Mouse (Mus musculus) cerebellum, postnatal 10 days (tissue): ENCODE data around the gene Mrgpra1.
"Not testable (repeated sequence)": the region's sequence is repeated elsewhere in the genome, so short reads cannot be mapped to it uniquely, and the experiment has no call there.

ENCODE experiments used
- DNase-seq, 2 experiments: peaks; one replicate each; pipeline ENCODE4 v3.0.0; 2021; ENCODE audit warnings: mixed read lengths in 2 of 2

Gene Mrgpra1

DNA sequence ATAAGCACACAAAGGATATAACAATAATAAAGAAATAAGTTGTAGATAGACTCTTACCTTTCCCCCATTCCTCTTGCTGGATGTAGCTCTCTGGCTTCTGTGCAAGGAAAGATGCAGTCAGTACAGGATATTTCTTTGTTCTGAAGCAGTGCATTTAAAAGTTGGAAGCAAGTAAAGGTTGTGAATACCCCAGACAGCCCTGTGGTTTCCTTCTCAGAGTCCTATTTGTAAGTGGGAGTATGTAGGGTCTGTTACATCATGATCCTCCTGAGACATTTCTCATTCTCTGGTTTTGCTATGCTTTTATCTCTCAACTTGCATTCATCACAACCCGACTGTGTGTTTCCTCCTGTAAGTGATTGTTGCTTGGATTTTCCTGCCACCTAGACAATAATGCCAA, at the start of gene Mrgpra1:
Mrgpra1 (minus strand) TSS at position 101 of the 400 bp plus-strand sequence.
- no peak for DNase-seq

DNA sequence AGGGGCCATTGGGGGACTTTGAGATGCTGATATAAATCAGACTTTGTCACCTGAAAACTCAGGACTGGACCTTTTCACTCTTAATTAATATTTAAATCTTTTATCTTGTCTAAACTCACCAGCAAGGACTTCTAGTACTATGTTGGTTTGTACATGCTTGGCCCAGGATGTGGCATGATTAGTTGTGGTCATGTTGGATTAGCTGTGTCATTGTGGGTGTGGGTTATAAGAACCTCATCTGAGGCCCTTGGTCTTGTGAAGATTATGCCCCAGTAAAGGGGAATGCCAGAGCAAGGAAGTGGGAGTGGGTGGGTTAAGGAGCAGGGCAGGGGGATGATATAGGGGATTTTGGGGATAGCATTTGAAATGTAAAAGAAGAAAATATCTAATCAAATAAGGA, 47.1 kb upstream of the Mrgpra1 start:
- DNase-seq = no peak

DNA sequence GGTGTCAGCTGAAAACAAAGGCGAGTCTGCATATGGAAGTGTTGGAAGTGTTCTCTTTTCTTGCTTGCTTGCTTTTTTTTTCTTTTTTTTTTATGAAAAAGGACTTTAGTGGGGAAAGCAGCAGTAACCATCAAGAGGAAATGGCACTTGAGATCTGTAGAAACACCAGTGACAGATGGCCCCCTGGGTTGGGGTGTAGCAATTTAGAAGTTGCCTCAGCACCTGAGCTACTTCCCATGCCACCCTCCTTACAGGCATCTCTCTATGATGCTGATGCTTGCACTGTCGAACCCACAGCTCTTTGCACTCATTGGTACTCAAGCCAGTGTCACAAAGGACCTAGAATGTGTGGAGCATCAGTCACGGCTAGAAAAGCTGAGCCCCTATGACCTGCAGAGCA, 5.6 kb downstream of the Mrgpra1 start:
- DNase-seq = no peak

DNA sequence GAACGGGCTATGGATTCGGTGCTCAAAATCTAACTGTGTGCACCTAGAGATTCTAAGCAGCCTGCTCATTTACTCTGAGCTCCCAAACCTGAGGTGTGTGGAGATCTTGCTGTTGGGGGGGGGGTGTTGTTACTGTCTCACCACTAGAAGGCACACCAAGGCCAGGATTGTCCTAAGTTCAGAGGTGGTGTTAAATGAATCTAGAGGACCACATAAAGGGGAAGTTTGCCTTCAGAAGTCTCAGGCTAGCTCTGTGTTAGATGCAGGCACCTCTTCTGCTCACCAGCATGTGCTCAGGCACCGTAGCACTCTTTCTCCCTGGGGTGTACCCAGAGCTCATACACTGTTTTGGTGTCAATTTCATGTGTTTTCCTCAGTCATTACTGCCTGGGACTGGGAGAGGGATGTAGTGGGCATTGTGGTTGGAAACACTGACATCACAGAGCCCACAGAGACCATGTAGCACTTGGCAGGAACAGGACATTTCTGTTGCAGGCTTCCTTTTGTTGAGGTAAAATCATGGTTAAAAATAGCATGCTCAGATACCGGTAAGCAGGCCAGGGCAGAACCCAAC, 8.0 kb downstream of the Mrgpra1 start:
- DNase-seq = no peak

DNA sequence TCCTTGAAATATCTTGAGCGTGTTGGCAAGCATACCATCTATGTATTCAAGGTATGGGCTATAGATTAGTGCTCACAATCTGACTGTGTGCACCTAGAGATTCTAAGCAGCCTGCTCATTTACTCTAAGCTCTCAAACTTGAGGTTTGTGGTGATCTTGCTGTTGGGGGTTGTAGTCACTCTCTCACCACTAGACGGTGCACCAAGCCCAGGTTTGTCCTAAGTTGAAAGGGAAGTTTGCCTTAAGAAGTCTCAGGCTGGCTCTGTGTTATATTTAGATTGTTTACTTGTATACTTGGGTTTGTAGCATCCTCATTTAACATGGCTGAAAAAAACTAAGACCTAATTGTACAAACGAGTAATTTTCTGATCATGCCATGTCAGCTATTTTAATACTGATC, 12.2 kb downstream of the Mrgpra1 start:
- not testable (repeated sequence) for DNase-seq

DNA sequence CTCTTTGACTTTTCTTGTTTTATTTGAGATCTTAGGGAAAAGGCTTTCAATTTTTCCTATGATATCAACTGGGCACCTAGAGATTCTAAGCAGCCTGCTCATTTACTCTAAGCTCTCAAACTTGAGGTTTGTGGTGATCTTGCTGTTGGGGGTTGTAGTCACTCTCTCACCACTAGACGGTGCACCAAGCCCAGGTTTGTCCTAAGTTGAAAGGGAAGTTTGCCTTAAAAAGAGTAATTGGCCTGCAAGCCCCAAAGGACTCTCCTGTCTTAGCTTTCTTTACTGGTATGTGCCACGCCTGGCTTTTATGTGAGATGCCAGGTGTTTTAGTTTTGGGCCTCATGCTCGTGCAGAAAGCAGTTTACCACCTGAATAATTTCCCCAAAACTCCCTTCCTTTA, 12.7 kb downstream of the Mrgpra1 start:
- not testable (repeated sequence) for DNase-seq

DNA sequence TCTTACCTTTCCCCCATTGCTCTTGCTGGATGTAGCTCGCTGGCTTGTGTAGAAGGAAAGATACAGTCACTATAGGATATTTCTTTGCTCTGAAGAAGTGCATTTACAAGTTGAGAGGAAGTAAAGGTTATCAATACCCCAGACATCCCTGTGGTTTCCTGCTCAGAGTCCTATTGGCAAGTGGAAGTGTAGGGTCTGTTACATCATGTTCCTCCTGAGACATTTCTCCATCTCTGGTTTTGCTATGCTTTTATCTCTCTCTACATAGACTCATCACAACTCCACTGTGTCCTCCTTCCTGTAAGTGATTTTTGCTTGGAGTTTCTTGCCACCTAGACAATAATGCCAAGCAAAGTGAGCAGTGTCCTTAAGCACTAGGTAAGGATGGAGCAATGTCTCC, 35.7 kb downstream of the Mrgpra1 start:
- no peak for DNase-seq

DNA sequence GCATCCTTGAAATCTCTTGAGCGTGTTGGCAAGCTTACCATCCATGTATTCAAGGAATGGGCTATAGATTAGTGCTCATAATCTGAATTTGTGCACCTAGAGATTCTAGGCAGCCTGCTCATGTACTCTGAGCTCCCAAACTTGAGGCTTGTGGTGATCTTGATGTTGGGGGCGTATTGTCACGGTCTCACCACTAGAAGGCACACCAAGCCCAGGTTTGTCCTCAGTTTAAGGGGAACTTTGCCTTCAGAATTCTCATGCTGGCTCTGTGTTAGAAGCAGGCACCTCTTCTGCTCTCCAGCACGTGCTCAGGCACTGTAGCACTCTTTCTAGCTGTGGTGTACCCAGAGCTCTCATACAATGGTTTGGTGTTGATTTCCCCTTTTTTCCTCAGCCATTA, 41.8 kb downstream of the Mrgpra1 start:
- no peak for DNase-seq

DNA sequence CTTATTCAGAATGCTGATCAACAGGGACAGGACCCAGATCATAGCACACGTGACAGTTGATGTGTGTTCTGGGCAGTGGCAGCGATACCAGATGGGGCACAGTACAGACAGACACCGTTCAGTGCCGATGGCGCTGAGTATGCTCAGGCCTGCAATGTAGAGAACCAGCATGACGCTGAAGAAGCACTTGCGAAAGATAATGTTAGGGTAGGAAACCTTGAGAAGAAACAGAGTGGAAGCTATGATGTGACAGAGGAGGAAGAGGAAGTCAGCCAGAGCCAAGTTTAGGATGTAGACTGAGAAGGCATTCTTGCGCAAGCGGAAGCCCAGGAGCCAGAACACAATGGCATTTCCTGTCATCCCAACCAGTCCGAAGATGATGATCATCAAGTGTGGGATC, 44.2 kb downstream of the Mrgpra1 start:
- no peak for DNase-seq

DNA sequence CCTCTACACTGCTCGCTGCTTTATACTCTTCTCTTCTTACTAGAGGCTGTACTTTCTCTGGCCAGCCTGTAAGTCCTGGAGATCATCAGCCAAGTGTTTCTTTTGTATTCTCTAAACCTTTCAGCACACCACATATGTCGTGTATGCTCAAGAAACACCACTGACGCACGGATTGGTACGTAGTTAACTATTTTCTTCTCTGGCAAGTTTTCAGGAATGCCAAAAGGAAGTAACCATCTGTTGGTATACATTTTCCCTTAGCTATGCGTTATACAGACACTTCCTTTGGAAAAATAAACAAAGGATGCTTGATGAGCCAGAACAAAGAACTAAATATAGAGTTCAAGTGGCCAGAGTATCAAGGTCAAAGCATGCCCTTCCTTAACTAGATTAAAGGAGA, 49.4 kb downstream of the Mrgpra1 start:
- not testable (repeated sequence) for DNase-seq

DNA sequence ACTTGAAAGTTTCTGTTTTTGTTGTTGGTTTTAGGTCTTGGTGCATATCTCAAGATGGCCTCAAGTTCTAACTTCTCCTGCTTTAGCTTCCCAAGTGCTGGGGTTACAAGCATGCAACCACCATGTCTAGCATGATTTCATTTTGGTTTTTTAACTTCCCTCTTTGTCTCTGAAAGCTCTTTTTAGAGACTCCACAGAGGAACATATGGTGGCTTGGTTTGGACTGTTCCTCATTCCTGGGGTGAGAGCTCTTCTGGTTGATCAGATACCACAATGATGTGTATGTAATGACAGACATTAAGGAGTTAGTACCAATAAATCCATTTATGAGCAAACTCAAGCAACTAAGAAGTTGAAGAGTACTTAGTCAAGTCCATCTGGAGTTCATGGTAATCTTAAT, 54.4 kb downstream of the Mrgpra1 start:
- not testable (repeated sequence) for DNase-seq
